Mouse (Mus musculus): ENCODE results near the gene Camkmt.

DNA sequence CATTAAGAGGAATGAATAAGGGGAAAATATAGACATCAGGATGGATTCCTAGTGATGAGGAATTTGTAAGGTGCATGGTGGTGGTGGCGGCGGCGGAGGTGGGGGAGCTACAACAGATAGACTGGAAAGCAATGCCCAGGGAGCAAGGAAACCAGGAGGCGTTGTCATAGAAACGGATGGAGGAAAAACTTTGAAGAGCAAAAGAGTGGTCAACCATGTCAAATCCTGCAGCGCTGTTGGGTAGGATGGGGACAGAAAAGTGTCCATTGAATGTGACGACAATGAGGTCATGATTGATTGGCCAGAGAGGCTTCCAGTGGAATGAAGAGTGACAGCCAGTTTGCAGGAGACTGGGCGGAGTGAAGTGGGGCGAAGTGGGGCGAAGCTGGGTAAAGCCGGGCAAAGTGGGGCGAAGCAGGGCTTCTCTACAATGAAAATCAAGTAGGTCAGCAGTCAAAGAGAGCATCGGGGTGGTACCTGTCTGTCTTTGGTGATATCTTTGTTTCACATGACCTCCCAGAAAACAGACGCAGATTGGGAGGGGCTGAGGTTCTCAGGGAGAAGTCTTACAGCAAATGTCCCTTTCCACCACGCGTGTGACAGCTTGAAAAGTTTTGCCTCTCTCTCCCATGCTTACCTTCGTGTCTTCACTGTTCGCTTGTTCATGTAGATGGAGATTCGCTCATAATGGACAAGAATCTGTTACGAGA lies 181.3 kb downstream of the Camkmt start:
- TF ChIP-seq CTCF (IDR thresholded peaks at IDR 0.05; ENCODE audit: borderline replicate concordance, insufficient read depth, low read length) (no peak), POLR2A (IDR thresholded peaks at IDR 0.05; ENCODE audit: low read depth, low read length) (no peak)

Measured in embryonic fibroblast, embryonic 13.5 days (primary cell).